17 mouse cellular contexts compared by ENCODE assay signal in the genomic region with DNA sequence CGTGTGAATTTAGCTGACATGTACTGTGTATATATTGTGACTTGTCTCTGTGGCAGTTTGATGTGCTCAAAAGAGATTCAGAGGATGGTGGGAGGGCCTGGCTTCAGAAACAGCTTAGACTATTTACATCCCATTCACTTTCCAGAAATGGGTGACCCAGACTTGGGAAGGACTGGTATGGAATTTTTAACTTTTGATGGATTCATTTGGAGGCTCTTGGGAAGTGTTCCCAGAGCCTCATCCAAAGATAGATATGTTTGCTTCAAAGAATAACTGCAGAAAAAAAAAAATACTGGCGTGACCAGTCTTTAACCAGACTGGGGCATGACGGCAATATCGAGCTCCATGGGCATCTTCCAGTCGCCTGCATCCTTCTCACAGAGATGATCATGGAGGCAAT.
"Had no signal": no experiment of that assay in that cellular context is flagged by ENCODE, and none has a peak within 500 bp of the region (broad histone marks: within the 10 kb centered on the region; RNA-seq: fewer than 3 reads in every experiment).

No protein-coding gene starts in this region.

- H3K4me1 ChIP-seq: limb, embryonic 13.5 days had no signal

- H3K36me3 ChIP-seq: limb, embryonic 13.5 days; midbrain, embryonic 10.5 days; neural tube, embryonic 13.5 days had no signal

- DNase-seq: kidney, adult 11 months; kidney, adult 9 months; kidney, postnatal 36 days; layer of hippocampus, adult 9-11 months; layer of hippocampus, postnatal 36 days; lung, adult 18-20 months; lung, postnatal 4 days; right cerebral cortex, postnatal 4 days; spleen, adult 18-20 months; thymus, adult 2 months; thymus, postnatal 25 days had no signal

- H3K27me3 ChIP-seq: limb, embryonic 13.5 days; neural tube, embryonic 13.5 days had no signal

- H3K9me3 ChIP-seq: limb, embryonic 13.5 days; midbrain, embryonic 10.5 days; neural tube, embryonic 13.5 days had no signal

- H3K4me2 ChIP-seq: limb, embryonic 13.5 days; neural tube, embryonic 13.5 days had no signal

- H3K27ac ChIP-seq: kidney, postnatal 0 days; limb, embryonic 13.5 days; liver, embryonic 14.5 days; midbrain, embryonic 10.5 days; neural tube, embryonic 13.5 days had no signal

- H3K9ac ChIP-seq: limb, embryonic 13.5 days; liver, embryonic 14.5 days; neural tube, embryonic 13.5 days had no signal

- H3K4me3 ChIP-seq: limb, embryonic 13.5 days; midbrain, embryonic 10.5 days; neural tube, embryonic 13.5 days had no signal

- ATAC-seq: lung, postnatal 0 days had no signal
